Mouse (Mus musculus) kidney, adult 18-20 months (tissue): Measurements from ENCODE around the gene Gnb2.

ENCODE experiments used
- DNase-seq: peaks from one replicate; pipeline ENCODE4 v3.0.0; 2021

The Gnb2 gene

DNA sequence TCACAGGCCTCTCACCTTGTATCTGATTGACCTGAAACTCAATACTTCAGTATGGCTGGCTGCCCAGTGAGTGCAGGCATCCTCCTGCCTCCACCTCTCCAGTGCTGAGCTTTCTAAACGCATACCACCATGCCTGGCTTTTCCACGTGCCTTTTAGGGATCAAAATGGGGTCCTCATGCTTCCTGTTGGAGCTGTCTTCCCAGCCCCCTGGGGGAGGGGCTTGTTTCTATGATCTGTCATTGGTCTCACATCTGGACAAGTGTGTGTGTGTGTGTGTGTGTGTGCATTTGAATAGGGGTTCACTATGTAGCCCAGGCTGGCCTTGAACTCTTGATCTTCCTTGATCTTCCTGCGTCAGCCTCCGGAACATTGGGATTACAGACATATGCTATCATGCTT is 4.2 kb upstream of the Gnb2 start:
- no peak for DNase-seq

DNA sequence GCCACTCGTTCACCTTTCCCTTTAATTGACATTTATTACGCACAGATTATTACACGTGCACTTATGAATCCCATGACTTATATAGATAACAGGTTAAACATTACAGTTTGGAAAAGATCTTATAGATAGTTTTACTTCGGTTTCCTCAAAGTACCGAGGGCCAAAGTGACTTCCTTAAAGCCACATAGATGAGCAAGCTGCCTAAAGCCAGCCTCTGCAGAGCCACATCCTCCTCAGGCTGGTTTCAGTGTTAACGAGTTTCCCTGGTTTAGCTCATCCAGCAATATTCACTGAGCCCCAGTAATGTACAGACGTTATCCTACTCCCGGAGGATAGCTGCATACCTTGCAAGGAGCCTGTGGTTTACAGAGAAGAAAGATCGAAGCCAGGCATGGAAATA is 2.0 kb upstream of the Gnb2 start:
- DNase-seq: no peak

DNA sequence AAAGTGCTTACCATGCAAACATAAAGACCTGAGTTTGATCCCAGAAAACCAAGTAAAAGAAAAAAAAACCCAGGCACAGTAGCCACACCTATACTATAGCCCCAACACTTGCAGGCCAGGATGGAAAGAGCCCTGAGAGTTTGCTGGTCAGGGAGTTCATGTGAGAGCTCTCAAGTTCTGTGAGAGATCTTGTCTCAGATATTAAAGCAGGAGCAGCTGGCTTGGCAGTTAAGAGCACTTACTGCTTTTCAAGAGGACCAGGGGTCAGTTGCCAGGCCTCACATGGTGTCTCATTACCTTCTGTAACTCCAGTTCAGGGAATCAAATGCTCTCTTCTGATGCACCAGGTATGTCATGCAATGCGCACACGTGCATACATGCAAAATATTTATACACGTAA is 1.5 kb upstream of the Gnb2 start:
- no peak for DNase-seq

DNA sequence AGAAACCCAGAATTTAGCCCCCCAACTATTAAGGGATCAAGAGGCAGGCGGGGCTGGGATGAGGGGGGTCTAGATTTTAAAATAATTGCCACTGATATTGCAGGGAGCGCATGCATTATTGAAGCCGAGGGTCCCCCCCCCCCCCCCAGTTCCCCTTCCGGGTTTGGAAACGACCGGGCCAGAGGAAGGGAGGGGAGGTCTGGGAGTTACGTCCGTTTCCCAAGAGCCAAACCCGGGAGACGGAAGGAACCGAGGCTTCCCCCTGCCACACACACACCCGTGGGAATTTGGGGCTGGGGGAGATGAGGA is 548 bp downstream of the Gnb2 start:
- DNase-seq: no peak

DNA sequence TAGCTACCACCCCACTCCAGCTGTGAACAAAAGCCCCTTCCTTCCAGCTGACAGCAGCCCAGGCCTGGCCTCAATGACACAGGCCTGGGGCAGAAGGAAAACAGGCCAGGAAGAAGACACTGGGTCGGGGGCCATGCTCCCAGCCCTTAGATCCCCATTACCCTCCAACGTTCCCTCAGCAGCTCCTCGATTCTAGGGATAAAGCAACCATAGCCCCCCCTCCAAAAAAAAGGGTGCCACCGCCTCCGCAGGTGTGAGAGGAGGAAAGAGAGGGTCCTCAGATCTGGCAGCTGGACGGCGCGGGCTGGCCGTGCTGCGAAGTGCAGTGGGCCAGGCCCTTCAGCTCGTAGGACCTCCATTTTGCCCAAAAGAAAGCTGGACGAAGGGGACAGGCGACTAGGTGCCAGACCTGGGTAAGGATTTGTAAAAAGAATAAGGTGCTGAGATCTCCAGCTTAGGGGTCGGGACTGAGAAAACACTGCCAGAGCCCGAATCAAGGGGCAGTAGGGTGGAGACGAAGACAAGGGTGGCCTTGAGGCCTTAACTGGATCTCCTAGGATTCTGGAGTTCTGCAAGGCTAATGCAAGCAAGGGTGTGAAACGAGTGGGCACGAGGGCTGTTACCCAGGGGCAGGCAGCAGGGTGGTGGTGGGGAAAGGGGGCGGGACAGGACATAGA is 1.0 kb downstream of the Gnb2 start:
- peak; percentile 61 for DNase-seq

DNA sequence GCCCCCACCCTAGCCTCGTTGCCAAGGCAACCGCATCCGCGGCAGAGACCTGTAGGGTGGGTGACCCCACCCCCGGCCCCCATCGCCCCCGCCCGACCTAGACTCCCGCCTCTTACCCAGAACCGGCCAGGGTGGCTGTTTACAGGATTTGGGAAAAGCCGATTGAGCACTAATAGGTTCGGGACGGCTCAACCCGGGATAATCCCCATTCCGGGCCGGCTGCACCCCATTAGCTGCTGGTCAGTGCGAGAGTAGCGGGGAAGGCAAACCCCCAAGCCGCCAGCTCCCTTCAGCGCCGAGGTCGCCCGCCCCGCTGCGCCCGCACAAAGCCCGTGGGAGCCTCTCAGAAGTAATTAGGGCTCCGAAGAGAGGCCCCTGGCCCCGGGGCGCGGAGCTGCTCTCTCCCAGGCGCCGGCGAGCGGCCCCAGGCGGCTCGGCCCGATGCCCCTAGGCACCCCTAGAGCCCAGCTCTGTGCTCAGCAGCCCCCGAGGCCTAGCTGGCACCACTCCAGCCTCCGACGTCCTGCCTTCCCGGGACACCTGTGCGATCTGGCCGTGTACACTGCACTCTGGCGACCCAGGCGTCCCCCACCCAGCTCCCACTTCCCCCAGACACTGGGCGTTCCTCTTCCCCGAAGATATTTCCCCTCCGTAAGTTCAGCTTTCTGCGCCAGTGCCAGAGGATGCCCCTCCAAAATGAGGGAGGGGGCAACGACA is 1.7 kb downstream of the Gnb2 start:
- DNase-seq: peak; percentile 67

DNA sequence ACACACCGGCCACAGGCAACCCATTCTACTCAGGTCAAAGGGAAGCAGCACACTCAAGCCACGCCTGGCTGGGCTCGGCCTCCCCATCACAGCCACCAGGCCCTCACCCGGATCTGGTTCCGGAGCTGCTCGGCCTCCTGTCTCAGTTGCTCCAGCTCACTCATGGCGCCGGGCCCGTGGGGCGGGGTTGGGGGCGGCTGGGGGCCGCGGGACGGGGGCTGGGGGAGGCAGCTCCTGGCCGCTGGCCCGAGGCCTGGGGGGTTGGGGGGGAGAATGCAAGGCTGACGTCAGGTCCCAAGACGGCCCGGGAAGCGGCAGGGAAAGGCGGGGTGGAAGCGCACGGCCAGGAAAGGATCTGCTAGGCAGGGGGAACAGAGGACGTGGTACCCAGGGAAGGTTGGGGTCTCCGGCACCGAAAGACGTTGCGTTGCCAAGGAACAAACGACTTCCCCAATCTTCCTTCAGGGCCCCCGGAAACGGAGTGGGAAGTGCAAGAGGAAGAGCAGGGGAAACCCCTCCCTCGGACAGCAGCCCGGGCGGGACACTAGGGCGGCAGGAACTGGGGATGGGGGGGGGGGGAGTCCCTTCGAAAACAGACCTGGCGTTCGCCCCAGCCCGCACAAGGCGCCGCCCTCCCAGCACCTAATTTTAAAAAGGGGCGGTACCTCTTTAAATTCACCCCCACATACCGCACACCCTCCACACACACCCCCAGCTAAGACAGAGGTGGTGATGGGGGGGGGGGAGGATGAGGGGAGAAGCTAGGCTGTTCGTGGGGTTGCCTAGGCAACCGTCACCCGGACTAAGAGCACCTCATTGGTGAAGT is 2.5 kb downstream of the Gnb2 start:
- DNase-seq: peak; percentile 72

DNA sequence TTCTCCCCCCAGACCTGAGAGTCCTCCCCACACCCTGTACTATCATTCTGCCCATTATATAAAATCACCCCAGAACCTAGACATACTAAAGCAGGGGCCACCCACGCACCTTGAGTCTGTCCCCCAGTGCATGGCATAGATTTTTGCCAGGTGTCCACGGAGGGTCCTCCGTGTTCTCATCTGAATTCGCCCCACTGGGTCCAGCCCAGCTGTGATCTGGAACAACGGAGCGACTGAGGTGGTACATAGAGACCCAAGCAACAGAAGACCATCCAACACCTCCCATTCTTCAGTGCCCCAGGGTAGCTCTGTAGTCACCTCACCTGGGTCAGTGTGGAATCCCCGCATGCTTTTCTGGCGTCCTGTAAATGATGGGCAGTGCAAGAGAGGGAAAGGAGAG is 3.2 kb downstream of the Gnb2 start:
- no peak for DNase-seq

DNA sequence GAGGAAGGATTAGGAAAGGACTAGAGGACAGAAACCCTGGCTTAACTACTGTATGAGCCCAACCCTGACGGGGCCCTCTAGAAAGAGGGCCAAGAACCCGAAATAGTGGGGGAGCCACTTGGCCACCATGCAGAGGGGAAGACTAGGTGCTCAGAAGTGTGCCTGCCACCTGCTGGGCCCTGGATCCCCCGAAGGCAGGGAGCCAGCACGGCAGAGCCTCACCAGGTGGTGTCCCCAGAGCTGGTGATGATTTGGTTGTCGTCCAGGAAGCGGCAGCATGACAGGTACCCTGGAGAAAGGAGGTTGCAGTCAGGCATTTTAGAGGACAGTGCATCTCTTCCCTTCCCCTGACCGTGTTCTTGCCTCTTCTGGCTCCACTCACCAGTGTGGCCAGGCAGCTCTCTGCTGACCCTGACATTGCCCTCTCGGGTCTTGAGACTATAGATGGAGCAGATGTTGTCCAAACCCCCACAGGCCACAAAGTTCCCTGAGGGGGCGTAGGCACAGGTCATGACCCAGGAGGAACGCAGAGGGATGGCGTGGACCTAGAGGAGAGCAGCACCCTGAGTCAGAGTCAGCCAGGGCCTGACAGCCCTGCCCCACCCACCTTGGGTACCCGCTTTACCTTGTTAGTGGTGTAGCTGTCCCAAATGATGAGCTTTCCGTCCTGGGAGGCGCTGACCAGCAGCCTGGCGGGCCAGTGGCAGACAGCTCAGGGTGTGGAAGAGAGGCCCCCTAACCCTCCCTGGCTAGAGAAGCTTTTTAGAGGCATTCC is 3.9 kb downstream of the Gnb2 start:
- DNase-seq: no peak

DNA sequence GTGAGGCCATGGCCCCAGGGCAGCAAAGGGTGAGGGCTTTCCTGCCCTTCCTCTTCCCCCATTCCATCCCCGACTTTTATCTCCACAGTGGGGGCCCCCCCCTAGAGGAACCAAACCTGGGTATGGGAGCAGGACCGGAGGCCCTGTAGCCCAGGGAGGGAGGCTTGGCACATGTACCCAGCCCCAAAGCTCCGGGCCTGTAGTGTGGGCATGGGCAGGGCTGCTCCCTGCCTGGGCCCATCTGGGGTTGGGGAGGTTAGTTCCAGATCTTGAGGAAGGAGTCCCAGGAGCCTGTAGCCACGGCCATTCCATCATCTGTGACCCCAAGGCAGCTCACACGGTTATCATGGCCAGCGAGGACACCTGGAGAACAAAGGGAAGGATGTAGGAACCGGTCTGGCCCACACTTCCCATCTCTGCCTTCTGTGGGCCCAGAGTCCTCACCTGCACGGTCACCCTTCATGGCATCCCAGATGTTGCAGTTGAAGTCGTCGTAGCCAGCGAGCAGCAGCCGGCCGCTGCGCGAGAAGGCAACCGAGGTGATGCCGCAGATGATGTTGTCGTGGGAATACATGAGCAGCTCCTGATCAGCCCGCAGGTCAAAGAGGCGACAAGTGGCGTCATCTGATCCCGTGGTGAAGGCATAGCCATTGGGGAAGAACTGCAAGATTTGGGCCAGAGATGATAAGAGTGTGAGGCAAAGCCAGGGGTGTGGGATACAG is 4.9 kb downstream of the Gnb2 start:
- no peak for DNase-seq

DNA sequence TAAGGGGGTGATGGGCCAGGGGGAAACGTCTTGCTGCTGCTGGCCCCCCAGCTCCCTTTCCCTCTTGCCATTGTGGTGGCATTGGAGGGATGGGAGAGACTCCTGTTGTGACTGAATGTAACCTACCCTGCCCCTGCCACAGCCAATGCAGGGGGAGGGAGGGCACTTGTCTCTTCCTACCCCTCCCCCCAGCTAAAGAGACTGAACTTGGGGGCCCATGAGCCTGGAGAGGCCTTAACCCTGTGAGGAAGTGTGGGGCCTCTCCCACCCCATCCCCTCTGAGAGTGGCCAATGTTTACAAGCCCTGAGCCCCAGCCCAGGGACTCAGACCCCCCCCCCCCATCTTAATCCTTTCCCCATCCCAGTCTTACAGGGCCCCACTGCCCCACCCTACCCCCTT is 5.9 kb downstream of the Gnb2 start:
- no peak for DNase-seq

DNA sequence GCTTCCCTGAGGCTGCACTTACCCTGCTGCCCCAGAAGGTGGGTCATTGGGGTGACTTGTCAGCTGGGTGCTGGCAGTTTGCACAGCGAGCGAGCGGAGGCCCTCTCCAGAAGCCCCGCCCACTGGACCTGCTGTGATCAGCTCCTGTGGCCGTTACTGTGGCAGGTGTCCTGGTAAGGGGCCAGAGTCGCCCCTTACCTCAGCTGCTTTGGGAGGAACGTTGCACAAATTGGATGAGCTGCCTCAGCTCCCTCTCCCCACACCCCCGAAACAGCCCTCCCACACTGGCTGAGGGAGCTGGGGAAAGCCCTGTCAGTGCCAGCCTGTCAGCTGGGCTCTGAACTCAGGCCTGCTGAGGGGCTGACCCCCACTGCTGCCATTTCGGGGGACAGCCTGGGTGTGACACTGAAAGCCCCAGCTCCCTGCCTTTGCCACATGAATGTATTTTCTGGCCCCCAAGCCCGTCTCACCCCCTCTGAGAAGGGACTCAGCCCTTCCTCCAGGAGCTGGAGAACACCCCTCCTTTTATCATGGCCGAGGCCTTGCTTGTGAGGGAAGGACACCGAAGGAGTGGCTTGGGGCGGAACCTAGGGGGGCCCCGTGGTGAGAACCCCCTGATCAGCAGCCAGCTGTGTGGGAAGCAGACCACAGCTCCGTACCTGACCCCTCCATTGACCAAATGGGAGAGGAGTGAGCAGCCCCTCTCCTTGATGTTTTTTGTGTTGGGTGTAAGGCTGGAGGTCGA is 6.9 kb downstream of the Gnb2 start:
- peak; percentile 46 for DNase-seq

DNA sequence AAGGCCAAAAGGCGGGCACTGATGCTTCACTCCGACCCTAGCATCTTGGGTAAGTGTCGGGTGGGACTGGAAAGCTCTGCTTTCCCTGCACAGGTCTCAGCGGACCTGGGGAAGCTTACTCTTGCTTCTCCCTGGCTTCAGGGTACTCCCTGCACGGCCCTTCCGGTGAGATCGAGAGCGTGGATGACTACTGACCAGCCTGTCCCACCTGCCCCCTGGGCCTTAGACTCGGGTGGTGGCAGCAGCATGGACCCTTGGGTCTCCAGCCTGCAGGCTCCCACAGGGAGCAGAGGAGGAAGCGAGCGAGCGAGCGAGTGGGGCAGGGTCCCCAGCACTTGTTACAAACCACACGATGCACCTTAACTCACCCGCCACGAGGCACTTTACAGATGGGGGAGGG is 7.8 kb downstream of the Gnb2 start:
- DNase-seq: no peak

DNA sequence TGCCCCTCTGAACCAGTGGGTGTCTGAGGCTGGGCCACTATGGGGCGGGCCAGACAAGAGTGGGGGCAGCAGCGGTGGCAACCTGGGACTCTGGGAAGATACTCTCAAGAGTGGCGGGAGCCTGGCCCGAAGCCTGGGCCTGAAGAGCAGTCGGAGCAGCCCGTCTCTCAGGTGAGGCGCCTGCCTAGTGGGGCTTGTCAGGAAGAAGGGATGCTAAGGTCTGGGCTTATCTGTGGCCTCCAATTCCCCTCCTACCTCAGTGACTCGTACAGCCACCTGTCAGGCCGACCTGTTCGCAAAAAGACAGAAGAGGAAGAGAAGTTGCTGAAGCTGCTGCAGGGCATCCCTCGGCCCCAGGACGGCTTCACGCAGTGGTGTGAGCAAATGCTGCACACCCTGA is 8.6 kb downstream of the Gnb2 start:
- no peak for DNase-seq

DNA sequence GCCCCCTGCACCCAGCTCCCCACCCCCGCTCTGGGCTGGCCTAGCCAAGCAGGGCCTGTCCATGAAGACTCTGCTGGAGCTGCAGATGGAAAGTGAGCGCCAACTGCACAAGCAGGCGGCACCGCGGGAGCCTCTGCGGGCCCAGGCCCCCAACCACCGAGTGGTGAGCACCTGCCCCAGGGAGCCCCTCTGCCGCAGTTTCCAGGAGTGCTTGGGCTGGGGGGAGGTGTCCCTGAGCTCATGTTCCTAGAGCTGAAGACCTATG is 9.1 kb downstream of the Gnb2 start:
- no peak for DNase-seq

DNA sequence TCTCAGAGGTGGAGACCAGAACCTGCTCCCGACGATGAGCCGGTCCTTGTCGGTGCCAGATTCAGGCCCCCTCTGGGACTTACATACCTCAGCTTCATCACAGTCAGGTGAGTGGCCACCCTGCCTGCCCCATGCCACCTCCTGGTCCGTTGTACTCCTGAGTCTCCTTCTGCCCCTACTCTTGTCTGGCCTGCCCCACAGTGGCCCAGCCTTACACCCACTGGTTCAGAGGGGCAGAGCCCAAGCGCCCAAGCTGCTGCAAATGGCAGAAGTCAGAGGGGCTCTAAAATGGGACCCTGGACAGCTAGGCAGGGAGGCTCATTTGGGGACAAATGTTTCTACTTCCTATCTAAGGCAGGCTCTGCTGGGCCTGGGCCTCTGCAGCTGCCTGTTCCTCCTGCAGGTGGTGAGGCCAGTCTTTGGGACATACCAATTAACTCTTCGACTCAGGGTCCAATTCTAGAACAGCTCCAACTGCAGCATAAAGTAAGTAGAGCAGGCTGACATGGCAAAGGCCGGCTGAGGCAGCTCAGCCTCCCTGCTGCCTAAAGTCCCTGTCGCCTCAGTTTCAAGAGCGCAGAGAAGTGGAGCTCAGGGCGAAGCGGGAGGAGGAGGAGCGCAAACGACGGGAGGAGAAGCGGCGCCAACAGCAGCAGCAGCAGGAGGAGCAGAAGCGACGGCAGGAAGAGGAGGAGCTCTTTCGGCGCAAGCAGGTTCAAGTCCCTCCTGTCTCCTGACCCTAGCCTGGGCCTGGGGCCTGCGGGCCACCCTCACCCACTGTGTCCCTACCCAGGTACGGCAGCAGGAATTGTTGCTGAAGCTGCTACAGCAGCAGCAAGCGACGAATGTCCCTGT is 9.7 kb downstream of the Gnb2 start:
- DNase-seq: no peak

DNA sequence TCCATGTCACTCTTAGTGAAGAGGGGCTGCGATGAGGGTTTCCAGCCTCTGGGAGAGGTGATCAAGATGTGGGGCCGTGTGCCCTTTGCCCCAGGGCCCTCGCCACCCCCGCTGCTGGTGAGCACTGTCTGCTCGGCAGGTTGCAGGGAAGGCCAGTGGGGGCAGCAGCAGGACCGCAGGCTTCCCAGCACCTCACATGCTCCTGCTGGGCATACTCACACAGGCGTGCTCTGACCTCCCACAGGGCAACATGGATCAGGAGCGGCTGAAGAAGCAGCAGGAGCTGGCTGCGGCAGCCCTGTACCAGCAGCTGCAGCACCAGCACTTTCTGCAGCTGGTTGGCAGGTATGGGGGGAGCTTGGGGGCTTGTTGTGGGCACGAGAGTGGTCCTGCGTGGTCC is 10.6 kb downstream of the Gnb2 start:
- no peak for DNase-seq

DNA sequence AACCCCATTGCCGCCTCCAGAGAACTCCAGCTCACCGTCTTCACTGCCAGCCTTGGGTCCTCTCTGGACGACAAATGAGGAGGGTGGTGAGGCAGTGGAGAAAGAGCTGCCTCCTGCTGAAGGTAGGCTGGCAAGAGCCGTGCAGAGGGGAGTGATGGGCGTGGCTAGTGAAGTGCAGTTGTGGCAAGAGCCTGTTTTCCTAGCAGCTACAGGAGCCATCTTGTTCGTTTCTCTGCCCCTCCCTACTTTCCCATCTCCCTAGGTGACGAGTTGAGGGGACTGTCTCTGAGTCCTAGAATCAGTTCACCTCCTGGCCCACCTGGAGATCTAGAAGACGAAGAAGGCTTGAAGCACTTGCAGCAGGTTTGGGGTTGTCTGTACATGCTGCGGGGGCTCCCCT is 11.4 kb downstream of the Gnb2 start:
- no peak for DNase-seq

DNA sequence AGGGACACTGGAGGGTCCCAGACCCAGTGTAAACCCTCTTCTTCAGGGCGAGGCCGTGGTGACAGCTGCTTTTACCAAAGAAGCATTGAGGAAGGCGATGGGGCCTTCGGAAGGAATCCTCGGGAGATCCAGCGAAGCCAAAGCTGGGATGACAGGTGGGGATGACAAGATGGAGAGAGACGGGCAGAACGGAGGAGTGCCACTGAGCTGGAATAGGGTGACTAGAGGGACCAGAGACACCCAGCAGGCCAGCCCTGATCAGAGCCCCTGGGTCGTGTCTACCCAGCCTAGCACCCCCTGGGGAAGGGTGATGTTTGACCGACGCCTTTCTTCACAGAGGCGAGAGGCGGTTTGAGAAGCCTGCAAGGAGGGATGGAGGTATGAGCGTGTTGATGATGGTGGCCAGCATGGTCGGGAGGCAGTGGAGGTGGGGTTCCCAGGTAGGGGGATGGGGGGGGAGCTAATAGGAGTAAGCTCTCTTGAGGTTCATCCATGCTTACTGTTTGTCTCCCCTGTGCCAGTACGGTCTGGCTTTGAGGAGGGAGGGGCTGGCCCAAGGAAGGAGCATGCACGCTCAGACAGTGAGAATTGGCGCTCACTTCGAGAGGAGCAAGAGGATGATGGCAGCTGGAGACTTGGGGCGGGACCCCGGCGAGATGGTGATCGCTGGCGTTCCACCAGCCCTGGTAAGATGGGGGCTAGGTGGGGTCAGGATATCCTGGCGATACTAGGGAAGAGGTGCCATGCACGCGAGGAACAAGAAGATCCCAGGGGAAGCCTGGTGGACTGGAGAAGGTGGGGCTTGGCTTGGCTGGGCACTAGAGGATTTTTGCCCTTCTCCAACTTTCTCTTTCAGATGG is 13.4 kb downstream of the Gnb2 start:
- DNase-seq: no peak

DNA sequence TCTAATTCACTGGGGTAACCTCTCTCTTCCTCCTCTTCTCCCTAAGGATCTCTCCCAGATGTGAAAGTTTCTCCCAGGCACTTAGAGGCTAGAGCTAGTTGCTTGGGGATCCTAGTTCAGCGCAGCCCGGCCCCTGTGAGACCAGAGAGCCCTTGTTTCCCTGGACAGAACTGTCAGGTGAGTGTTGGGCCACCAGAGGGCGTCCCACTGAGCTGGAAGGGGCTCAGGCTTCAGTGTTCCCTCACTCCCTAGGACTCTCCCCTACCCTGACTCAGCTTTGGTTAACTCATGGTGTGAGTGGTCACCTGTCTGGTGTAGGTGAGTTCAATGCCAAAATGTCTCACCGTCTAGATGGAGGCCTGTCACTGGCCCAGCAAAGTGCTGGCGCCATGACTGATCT is 14.9 kb downstream of the Gnb2 start, which contains the start of gene Gigyf1:
Gigyf1 (plus strand) TSS at position 113 of the 400 bp plus-strand sequence.
- DNase-seq: no peak
